ENCODE assay signal across 1 mouse cellular context in genomic region chr5:63925035-63925628, GRCm38 (mm10).
A peak's percentile ranks its signal among the peaks of the same experiment; 100 is the strongest.
TF ChIP-seq lines count a peak whose summit lies in the region.

No protein-coding gene starts in this region.

TF ChIP-seq in MEL, 35 proteins besides CTCF, POLR2A, EP300 and RAD21 (continued from another document):
- TF ChIP-seq USF2 (IDR thresholded peaks at IDR 0.05; ENCODE audit: borderline replicate concordance in 1 of 2, insufficient read depth in 1 of 2, low read depth in 1 of 2, low read length in 2 of 2) (no peak), SIN3A (IDR thresholded peaks at IDR 0.05; ENCODE audit: low read length) (no peak; the same call in 1 of the 2 replicates), TCF12 (IDR thresholded peaks at IDR 0.05; ENCODE audit: low read depth, low read length) (peak; percentile 53; the same call in 1 of the 2 replicates)
TF ChIP-seq in MEL: peak in this region for 3.
